Mouse (Mus musculus): ENCODE measurements at regions not wholly inside any gene's neighbourhood (a gene's known extent, or its start where the extent isn't known, plus 50 kb on each side); places are given as distances from the start of the nearest gene placed in this dataset.
A peak's percentile ranks its signal among the peaks of the same experiment; 100 is the strongest.

GRCm38 (mm10) chr15:87365712-87366361, 178.3 kb upstream of the Fam19a5 start:
- no peak for ATAC-seq (ENCODE audit: low TSS enrichment)

DNA sequence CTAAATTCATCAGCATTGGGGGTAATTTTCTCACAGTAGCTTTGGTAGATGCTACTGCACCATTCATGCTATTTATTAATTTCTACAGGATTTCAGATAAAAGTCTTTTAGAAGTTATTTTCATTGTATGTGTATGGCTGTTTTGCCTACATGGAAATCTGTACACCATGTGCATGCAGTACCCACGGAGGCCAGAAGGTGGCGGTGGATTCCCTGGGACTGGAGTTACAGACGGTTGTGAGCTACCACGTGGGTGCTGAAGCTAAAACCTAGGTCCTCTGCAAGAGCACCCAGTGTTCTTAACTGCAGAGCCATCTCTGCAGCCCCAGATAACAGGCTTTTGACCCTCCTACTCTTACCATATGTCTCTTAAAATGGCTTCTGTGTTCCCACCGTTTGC, 176.7 kb upstream of the Fam19a5 start:
- ATAC-seq (ENCODE audit: low TSS enrichment), result no peak

DNA sequence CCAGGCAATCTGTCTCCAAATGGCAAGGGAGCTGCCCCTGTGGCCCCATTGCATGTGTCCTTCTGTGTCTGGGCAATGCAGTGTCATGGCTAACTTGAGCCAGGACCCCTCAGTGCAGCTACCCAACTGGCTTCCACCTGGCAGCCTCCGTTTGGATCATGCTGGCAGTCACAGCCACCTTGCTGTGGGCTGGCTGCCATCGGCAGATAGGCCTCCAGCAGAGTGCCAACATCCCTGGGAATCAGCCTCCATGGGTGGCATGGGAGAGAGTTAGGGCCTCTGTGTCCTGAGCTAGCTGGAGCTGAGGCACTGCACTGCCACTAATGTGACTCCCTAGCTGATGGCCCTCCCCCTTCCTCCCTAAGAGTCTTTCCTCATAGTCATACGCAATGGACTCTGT, 174.7 kb upstream of the Fam19a5 start:
- no peak for ATAC-seq (ENCODE audit: low TSS enrichment)

- ATAC-seq (ENCODE audit: low TSS enrichment), result no peak
Measured at GRCm38 (mm10) chr15:87369836-87370235, 174.3 kb upstream of the Fam19a5 start.

- no peak for ATAC-seq (ENCODE audit: low TSS enrichment)
Measured at GRCm38 (mm10) chr15:87370761-87371160, 173.3 kb upstream of the Fam19a5 start.

DNA sequence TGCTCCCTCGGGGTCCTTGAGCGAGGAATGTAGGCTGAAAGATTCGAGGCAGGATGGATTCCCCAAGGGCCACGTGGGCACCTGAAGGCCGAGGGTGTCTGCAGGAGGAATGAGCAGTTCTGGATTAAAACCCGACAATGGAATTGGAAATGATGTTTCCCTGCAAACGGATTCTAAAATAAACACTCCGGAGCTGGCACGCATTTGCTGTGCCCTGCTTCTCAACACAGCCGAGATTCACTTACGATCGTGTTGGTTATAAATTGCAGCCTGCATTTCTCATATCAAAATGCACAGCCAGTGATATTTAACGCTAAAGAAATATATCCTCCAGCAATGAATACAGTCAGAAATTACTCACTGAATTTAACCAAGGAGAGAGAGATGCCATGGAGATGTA, 169.4 kb upstream of the Fam19a5 start:
- ATAC-seq (ENCODE audit: low TSS enrichment), result peak; percentile 72

DNA sequence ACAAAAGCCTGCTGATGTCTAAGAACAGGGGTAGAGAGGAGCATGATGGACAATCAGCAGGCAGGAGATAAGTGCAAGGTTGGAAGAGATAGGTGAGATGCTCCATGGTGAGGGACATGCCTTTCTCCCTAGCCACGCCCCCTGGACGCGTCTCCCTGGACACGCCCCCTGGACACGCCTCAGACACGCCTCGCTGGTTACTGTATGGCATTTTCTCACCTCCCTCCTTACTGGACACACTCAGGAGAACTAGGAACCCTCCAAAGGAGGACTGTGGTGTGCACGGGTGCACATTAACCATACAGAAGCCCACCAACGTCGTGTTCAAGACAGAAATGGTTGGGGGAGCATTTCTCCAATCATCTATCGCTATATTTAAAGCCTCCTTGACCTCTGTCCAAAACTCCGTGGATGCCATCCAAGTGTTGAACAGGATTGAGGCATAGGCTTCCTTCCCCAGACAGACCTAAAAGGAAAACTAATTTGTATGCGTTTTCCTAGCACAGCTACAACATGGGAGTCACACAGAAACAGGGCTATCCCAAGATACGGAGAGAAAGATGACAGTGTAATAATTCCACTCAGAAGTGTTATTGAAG, 168.4 kb upstream of the Fam19a5 start:
- ATAC-seq (ENCODE audit: low TSS enrichment), result no peak

GRCm38 (mm10) chr15:87383551-87384265, 160.4 kb upstream of the Fam19a5 start:
- no peak for ATAC-seq (ENCODE audit: low TSS enrichment)

- no peak for ATAC-seq (ENCODE audit: low TSS enrichment)
Measured at GRCm38 (mm10) chr15:87384279-87385066, 159.6 kb upstream of the Fam19a5 start.

- no peak for ATAC-seq (ENCODE audit: low TSS enrichment)
Measured at GRCm38 (mm10) chr15:87386513-87386983, 157.6 kb upstream of the Fam19a5 start.

GRCm38 (mm10) chr15:87391395-87391794, 152.7 kb upstream of the Fam19a5 start:
- no peak for ATAC-seq (ENCODE audit: low TSS enrichment)

- no peak for ATAC-seq (ENCODE audit: low TSS enrichment)
Measured at GRCm38 (mm10) chr15:87398396-87398795, 145.7 kb upstream of the Fam19a5 start.

DNA sequence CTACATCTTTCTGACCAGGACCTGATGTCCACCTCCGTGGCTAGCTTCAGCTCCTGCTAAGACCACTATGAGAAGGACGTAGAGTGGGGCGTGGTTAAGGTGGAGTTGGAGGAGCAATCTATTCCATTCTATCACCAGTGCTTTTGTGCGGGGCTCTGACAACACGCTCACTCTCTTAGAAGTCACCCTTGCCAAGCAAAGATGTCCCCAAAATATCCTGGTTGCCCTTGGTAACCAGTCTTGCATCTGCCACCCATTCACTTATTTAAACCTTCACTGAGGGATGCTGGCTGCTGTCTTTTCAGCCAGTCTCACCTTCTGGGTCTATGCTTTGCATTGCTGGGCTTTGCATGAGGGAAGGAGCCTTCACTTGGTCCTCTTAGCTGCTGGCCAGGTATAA, 138.4 kb upstream of the Fam19a5 start:
- ATAC-seq (ENCODE audit: low TSS enrichment), result peak; percentile 93

GRCm38 (mm10) chr15:87411978-87412377, 132.1 kb upstream of the Fam19a5 start:
- ATAC-seq (ENCODE audit: low TSS enrichment), result peak; percentile 57; the same call in 1 of the 2 replicates

- no peak for ATAC-seq (ENCODE audit: low TSS enrichment)
Measured at GRCm38 (mm10) chr15:87415996-87416395, 128.1 kb upstream of the Fam19a5 start.

GRCm38 (mm10) chr15:87421743-87422142, 122.4 kb upstream of the Fam19a5 start:
- peak; percentile 78; the same call in 1 of the 2 replicates for ATAC-seq (ENCODE audit: low TSS enrichment)

GRCm38 (mm10) chr15:87433306-87433705, 110.8 kb upstream of the Fam19a5 start:
- ATAC-seq (ENCODE audit: low TSS enrichment), result no peak

GRCm38 (mm10) chr15:87433901-87434300, 110.2 kb upstream of the Fam19a5 start:
- ATAC-seq (ENCODE audit: low TSS enrichment), result no peak

- no peak for ATAC-seq (ENCODE audit: low TSS enrichment)
Measured at GRCm38 (mm10) chr15:87435566-87435965, 108.5 kb upstream of the Fam19a5 start.

- ATAC-seq (ENCODE audit: low TSS enrichment), result peak; percentile 100
Measured at GRCm38 (mm10) chr15:87437611-87438010, 106.5 kb upstream of the Fam19a5 start.

GRCm38 (mm10) chr15:87458932-87459331, 85.2 kb upstream of the Fam19a5 start:
- ATAC-seq (ENCODE audit: low TSS enrichment), result no peak

- ATAC-seq (ENCODE audit: low TSS enrichment), result no peak
Measured at GRCm38 (mm10) chr15:87476247-87476646, 67.9 kb upstream of the Fam19a5 start.
